Mouse (Mus musculus) urinary bladder, postnatal 25 days (tissue): ENCODE data around the gene Slc25a22.

Experiments used
- DNase-seq: peaks from one replicate; pipeline ENCODE4 v3.0.0; 2022; ENCODE audit warnings: low spot score

Slc25a22 gene

DNA sequence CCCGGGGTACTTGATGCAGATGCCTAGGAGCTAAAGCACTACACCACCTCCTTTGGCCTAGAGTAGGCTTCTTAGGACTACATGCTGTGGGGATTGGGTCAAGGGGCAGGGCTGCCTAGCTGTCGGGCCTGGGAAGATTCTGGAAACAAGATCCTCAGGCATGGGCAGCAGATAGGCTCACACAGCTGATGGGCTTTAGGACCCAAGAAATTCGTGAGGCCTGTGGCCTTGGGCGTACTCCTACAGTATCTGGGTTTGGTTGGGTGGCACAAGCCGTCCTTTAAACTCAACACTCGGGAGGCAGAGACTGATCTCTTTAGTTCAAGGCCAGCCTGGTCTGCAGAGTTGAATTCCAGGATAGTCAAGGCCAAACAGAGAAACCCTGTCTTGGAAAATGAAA lies 34.5 kb upstream of the Slc25a22 start:
- DNase-seq = no peak

DNA sequence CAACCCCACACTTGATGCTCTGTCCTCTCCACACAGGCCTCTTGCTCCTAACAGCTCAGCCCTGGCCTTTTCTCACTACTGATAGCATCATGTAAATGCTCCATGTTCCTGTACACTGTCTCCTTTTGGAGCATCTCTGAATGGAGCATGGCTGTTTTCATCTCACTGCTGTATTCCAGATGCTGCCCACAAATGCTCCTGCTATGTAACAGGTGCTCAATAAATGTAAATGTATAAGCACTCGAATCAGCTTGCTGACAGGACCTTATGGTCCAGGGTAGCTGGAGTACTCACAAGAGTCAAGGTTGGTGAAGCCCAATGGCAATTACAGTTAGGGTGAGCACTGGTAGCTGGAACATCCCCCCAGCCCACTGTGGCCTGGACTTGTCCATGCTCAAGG lies 33.5 kb upstream of the Slc25a22 start:
- DNase-seq = no peak

DNA sequence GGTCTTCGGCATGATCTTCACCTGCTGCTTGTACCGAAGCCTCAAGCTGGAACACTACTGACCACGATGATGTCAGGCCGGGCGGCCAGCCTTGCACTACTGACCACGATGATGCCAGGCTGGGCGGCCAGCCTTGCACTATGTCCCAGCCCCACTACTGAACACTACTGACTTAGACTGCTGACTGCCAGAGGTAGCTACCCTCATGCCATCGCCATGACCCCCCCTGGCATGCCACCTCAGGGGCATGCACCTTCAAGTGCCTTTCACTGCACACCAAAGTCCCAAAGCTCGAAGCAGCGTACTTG lies 32.9 kb upstream of the Slc25a22 start:
- DNase-seq = no peak

DNA sequence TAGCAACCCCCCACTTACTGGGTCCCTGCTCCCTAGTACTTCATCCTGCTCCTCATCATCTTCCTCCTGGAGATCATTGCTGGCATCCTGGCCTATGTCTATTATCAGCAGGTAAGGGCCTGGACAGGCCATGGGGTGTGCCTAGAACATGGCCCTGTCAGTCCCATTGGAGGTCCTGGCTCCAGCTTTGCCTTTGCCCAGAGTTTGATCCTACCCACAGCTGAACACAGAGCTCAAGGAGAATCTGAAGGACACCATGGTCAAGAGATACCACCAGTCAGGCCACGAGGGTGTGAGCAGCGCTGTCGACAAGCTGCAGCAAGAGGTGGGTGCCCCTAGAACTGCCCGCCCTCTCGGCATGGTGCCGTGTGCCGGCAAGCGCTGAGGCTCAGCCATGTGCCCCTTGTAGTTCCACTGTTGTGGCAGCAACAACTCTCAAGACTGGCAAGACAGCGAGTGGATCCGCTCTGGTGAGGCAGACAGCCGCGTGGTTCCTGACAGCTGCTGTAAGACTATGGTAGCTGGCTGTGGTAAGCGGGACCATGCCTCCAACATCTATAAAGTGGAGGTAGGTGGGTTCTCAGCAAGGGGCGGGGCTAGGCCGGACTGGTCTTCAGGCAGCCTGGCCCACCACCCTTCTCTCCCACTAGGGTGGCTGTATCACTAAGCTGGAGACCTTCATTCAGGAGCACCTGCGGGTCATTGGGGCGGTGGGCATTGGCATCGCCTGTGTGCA lies 32.4 kb upstream of the Slc25a22 start:
- DNase-seq = no peak

DNA sequence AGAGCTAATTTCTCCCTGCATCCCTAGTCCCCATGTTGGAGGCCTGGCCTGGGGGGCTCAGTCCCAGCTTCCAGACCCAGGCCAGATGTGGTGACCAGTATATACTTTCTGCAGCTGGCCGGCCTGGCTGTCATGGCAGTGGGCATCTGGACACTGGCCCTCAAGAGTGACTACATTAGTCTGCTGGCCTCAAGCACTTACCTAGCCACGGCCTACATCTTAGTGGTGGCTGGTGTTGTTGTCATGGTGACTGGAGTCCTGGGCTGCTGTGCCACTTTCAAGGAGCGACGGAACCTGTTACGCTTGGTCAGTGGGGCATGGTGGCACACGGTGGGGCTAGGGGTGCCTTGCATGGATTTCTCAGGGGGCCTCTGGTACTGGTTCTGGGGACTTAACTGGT lies 31.7 kb upstream of the Slc25a22 start:
- DNase-seq = no peak

DNA sequence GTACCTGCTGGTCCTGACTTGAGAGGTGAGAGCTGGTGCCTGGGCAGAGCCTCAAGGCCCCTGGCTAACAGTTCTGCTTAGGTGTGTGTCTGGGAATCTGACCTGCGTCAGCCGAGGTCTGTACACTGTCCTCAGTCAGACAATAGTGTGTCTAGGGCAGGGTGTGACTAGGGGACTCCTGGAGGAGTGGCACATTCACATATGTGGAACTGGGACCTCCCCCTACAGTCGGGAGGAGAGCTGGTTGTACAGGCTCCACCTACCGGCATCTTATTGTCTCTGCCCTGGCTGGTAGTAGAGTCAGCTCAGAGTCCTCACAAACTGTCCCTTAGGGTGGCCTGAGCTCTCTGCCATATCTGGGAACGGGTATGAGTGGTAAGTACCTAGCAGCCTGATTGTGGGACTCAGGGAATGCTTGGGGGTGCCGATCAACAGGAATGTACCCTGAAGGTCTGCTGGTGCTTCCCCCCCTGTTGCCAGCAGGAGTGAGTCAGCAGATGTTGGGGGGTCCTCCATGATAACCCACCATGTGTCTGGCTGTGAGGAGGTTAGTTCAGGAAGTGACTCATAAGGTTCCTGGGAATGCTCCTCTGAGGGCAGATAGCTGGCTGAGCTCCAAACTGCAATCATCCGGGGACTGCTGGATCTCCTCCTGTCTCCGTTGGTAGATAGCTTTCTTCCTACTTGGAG lies 31.0 kb upstream of the Slc25a22 start:
- DNase-seq = peak; percentile 56

DNA sequence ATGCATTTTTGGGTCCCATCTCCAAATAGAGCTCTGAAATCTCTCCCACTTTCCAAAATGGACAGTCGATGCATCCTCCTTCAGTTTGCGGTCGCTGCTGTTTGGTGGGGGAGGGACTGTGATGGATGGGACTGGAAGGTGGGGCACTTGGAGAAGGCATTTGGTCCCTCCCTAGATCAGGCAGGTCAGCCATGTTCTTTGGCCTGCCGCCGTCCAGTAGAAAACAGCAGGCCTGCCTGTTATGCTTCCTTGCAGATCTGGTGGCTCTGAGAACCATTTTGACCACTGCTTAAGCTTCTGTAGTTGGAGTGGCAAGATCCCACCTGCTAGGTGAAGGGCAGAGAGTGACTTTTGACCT lies 30.5 kb upstream of the Slc25a22 start:
- no peak for DNase-seq

DNA sequence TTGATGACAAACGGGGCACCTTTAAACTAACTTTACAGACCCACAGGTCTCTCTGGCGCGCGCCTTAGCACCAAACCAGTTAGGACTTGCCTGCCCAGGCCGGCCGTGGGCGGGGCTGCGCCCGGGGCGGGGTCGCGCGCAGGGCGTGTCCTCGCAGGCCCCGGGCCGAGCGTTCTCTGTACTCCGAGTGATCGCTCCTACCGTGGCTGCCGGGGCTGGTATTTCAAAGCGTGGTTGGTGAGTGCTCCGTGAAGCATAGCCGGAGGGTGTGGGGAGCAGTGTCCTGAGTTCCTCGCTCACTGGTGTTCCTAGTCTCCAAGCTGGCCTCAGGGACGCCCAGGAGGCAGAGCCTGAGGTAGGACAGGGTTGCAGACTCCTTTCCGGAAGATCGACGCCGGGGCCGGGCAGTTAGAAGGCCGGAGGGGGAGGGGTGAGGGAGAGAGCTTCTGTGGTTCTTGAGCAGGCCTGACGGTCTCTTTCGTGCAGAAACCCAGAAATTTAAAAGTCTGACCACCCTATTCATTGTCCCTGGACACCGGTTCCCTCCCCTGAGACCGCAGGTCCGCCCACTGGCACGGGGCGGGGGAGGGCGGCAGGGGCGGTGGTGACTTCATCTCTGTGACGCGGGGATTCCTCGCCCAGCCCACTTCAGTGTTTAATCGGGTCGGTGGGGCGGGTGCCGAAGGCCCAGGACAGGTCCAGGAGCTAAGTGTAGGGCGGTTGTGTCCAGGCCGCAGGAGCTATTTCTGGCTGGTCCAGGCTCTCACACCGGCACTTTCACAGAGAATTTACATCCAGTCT lies 29.7 kb upstream of the Slc25a22 start, which contains the start of gene Cd151:
TSS of gene Cd151 (plus strand) at position 163 of the 801 bp plus-strand sequence.
- peak; percentile 90 for DNase-seq

DNA sequence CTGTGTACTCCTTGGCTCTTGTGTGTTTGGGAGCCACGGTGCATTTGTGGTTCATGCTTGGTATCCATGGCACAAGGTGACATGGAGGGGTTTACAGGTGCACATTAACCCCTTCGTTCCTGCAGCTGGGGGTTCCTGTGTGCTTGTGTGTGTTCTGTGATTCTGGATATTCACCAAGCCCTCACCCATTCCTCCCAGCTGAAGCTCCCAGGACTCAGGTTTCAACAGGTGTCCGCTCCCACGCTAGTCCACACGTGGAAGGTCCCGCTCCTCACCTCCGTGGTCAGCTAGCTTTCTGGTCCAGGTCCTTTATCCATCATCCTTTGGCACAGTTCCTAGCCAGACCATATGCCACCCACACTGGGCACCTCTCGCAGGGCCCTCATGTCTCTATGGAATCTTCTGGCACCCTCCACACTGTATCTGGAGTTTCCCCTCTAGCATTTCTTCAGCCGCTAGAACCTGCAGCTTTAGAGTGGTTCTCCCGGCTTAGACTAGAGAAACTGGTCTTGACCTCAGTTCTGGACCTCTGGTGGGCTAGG lies 29.0 kb upstream of the Slc25a22 start:
- no peak for DNase-seq

DNA sequence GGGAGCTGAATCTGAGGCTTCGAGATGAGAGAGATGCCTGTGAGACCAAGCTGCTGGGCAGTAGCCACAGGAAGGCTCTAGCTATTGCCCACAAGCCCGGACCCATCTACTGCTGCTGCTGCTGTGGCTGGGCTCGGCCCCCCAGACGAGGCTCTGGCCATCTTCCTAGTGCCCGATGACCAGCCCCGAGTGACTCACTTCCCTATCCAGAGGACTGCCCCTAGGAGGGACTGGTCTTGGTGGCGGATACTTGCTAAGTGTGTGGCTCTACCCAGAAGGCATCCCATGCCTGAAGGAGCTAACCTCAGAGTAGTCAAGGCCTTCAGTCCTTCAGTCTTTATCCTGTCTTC lies 28.3 kb upstream of the Slc25a22 start:
- no peak for DNase-seq

DNA sequence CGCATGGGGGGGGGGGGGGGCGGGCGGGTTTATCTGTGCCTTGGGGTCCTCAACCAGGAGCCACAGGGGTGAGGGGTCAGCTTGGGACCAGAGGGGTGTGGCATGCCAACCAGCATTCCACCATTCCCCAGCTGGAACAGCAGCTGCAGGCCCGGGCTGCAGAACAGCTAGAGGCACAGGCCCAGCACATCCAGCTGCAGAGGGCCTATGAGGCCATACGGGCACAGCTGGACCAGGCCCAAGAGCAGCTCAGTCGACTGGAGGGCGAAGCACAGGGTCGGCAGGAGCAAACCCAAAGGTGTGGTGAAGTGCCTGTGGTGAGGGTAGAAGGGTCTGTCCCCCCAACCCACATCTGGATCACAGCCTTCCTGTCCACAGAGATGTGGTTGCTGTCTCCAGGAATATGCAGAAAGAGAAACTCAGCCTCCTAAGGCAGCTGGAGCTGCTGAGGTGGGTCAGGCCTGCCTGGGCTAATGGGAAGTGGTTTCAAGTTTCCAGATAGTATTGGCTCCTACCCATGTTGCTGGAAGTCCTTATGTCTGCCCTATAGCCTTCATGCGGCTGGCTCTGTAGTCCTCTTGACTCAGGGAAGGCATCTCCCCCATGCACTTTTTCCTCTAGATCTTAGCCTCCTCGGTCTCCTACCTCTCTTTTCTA lies 27.8 kb upstream of the Slc25a22 start:
- DNase-seq = no peak

DNA sequence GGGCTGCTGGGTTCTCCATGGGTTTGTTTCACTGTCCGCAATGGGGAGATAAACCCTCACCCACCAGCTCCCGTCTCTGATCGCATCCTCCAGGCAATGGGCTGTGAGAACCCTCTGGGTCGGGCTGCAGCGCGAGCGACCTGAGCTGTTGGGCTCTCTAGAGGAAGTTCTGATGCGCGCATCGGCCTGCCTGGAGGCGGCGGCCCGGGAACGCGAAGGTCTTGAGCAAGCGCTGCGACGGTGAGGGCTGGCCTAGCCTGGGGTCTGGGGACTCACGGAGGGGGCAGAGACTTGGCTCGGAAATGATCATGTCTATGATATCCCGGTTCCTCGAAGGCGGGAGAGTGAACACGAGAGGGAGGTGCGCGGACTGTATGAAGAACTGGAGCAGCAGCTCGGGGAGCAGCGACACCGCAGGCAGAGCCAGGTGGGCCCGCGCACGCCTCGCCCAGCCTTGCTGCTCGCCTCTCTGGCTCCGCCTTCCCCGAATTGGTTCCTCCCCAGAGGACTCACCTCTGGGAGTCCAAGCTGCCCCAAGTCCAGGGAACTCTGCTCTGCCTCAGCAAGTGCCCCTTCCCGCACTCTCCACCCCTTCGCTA lies 27.0 kb upstream of the Slc25a22 start:
- DNase-seq = no peak

DNA sequence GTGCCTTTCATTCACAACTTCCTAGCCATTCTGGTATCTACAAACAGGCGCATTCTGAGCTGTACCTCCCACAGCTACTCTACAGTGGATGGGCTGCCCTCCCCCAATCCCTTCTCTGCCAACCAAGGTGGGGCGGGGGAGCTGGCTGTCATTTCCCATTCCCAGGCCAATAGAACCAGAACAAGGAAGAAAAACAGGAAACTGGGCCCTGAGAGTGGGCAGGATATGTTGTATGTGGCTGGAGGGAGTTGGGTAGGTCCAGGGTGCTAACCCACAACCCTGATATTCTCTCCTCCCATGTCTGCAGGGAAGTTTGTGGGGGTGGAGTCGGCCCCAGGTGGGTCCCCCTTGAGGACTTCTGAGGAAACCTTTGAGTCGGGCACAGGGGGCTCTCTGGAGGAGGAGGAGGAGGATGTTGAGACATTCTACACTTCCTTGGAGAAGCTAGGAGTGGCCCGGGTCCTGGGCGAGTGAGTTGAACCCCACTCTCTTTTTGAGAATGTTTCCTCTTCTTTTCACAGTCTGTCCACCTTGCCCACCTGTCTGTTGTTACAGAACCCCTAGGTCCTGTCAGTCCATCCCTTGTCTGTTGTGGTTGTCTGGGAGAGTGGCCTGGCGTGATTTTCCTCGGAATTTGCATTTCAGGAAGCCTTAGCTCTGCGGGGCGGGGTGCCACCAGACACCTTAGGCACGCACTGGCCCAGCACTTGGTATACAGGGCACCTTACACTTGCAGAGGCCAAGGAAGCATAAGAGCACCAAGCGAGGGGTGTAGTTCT lies 26.3 kb upstream of the Slc25a22 start:
- DNase-seq = no peak

DNA sequence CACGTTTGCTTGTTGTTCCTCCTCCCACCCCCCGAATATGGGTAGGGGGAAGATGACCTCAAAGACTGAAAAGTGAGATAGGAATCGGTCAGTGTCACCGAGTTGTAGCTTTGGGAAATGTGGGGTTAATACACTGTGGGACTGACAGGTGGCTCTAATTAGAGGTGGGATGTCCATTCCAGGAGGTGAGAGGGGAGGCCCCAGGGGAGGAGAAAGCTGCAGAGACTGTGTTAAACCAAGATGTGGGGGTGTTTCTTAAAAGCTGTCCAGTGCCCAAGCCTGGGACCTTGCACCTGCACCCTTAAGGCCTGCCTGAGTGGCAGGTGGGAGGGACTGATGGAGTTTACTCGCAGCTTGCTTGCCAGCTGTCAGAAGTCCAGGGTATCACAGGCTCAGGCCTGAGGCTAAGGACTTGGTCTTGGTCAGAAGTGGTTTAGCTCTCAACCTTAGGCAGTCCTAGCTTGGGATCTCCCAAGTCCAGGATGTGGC lies 24.7 kb upstream of the Slc25a22 start:
- DNase-seq = no peak

DNA sequence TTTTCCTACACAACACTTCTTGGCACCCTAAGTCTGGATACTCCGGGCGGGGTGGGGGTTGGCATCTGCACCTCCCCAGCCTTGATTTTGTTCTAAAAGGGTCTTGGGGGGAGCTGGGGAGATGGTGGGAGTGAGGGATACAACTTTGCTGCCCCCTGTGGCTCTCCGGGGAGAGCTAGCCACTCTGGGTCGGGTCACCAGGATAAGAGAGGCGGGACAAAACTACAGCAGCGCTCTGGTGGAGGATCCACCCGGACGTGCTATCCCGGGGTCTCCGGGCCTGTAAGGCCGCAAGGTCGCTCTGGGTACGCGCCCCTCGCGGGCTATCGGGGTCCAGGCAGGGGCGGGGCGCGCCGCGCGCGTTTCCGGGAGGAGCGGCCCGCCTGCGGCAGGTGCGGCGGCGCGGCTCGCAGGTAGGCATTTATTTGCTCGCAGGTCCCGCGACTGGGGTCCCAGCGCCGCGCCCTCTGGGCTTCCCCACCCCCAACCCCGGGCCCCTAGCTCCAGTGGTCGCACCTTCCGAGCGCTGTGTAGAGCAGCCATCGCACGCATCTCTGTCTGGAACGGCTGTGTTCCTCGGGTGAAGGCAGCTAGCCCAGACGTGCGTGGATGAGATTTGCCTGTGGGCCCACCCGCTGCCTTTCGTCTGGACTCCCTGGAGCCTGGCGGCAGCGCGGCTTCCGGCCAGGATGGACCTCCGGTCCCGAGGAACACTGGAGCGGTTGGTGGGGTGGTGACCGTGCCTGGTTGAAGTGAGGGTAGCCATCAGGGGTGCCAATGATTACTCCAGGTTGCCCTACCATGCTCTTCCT lies 24.0 kb upstream of the Slc25a22 start:
- DNase-seq = no peak

DNA sequence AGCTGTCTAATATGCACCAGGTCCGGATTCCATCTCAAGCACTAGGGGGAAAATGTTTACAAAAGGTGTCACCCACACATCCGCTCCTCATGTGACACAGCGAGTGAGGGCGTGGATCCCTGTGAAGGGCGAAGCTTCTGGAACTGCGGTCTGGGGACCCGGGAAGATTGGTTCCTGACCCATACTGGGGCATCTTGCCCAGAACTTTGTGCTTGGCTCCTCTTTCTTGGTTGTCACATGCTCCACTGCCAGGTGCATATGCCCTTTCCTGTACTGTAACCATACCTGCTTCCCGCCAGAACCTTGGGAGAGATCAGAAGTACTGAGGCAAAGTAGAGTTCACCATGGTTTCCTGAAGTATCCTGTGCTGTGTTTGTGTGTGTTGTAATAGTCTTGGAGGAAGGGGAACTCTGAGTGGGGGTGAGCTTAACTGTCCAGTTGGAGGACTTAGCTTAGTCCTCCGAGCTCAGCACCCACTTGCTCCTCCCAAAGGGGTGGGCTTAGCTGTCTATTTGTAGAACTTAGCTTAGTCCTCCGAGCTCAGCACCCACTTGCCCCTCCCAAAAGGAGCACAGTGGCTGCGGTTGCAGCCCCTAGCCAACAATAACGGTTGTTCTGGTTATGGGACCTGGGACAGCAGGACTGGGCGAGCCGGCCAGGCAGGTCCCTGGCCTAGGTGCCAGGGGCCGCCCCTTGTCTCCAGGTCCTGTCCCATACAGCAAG lies 22.9 kb upstream of the Slc25a22 start, which contains the start of gene Cracr2b:
TSS of gene Cracr2b (plus strand) at position 704 of the 723 bp plus-strand sequence.
- no peak for DNase-seq

DNA sequence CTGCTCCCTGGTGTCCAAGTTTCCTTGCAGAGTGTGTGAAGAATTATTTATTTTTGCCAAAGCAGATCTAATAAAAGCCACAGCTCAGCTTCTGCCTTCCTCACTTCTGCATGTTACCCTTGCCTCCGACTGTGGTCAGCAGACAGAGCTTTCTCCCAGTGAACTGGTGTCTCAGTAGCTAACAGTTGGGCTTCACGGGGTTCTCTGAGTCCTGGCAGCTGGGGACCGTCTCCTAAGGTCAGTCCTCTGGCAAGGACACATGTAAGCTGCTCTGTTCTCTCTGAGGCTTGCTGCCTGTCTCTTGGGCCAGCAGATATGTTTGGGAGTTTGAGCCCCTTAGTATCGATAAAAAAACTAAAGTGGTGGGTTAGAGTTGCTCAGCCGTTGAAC lies 22.3 kb upstream of the Slc25a22 start:
- DNase-seq = no peak

DNA sequence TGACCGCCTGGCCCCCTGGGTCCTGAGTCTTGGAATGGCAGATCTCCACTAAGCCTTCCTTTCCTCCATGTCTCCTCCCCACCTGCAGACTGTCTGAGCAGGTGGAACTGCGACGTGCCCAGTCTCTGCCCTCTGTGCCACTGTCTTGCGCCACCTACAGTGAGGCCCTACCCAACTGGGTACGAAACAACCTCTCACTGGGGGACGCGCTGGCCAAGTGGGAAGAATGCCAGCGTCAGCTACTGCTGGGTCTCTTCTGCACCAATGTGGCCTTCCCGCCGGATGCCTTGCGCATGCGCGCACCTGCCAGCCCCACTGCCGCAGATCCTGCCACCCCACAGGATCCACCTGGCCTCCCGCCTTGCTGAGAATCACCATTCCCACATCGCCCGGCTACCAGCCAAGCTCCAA lies 21.6 kb upstream of the Slc25a22 start:
- DNase-seq = no peak

DNA sequence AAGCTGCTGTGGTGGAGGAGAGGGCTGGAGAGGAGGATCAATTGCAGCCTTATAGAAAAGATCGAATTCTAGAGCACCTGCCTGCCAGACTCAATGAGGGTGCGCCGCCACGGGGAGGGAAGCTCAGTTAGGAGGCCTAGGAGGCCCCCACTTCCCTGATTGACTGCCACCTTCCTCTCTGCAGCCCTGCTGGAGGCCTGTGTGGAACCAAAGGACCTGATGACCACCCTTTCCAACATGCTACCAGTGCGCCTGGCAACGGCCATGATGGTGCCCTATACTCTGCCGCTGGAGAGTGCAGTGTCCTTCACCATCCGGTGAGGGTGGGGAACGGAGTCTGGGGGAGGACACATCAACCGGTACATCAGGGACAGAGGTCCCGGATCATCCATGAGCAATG lies 21.0 kb upstream of the Slc25a22 start:
- no peak for DNase-seq
